Comparison of ENCODE assay signal across 18 mouse cellular contexts in genomic region chr1:42865986-42866385, GRCm38 (mm10). TPM values are rescaled to one million over a fixed set of nuclear protein-coding genes. Genes with fewer than 3 reads are reported as not detected.
DNase-seq lines count a peak whose midpoint lies in the region; ATAC-seq lines count a peak whose summit lies in the region.
"Had no signal": no experiment of that assay in that cellular context is flagged by ENCODE, and none has a peak within 500 bp of the region (broad histone marks: within the 10 kb centered on the region; RNA-seq: fewer than 3 reads in every experiment).

No protein-coding gene starts in this region.

- peak; percentile 68 for DNase-seq in adrenal gland, postnatal 10 days
- no peak for DNase-seq in adrenal gland, postnatal 4 days (ENCODE audit: low spot score in 2 of 2)
- peak; percentile 37 for DNase-seq in NIH3T3 (ENCODE audit: low read depth)
- no peak for DNase-seq in spleen, postnatal 10 days (ENCODE audit: low spot score in 2 of 2)
- no peak for DNase-seq in layer of hippocampus, postnatal 14 days (ENCODE audit: low spot score in 2 of 2)
- no peak for DNase-seq in midbrain, embryonic 11.5 days (ENCODE audit: low spot score, missing footprints)
- DNase-seq: cerebellum, adult 11-12 months; cerebellum, postnatal 36 days; gastrocnemius, postnatal 36 days; midbrain, embryonic 14.5 days; thymus, postnatal 36 days had no signal

- no peak overlapping the region for H3K9ac ChIP-seq in liver, embryonic 15.5 days
- H3K9ac ChIP-seq in midbrain, embryonic 11.5 days (ENCODE audit: low read length) = no peak overlapping the region
- H3K9ac ChIP-seq: embryonic facial prominence, embryonic 13.5 days; heart, embryonic 13.5 days; neural tube, embryonic 12.5 days; stomach, embryonic 15.5 days had no signal

- peaks cover 26% of the 10 kb centered on the region; the same call in 1 of the 2 replicates for H3K36me3 ChIP-seq in liver, embryonic 15.5 days (replicated peaks)
- H3K36me3 ChIP-seq in midbrain, embryonic 11.5 days (ENCODE audit: control insufficient read depth, insufficient read depth, low read length) = no peaks in the 10 kb centered on the region

- WGBS in liver, embryonic 15.5 days (ENCODE audit: insufficient replicate concordance) = 82% methylated on average over 4 of the region's 4 CpGs
- WGBS in midbrain, embryonic 11.5 days = 97% methylated on average over 4 of the region's 4 CpGs

- no peaks in the 10 kb centered on the region for H3K4me1 ChIP-seq in liver, embryonic 15.5 days (replicated peaks)
- H3K4me1 ChIP-seq in midbrain, embryonic 11.5 days (ENCODE audit: control insufficient read depth, insufficient read depth, low read length) = no peaks in the 10 kb centered on the region
- H3K4me1 ChIP-seq: embryonic facial prominence, embryonic 13.5 days; stomach, embryonic 15.5 days had no signal

- H3K4me3 ChIP-seq in liver, embryonic 15.5 days (replicated peaks) = no peak overlapping the region
- no peak overlapping the region for H3K4me3 ChIP-seq in midbrain, embryonic 11.5 days (ENCODE audit: low read depth, low read length)
- H3K4me3 ChIP-seq: embryonic facial prominence, embryonic 13.5 days; heart, embryonic 13.5 days; neural tube, embryonic 12.5 days; stomach, embryonic 15.5 days had no signal

- no peaks in the 10 kb centered on the region for H3K27me3 ChIP-seq in liver, embryonic 15.5 days
- H3K27me3 ChIP-seq in midbrain, embryonic 11.5 days (ENCODE audit: control insufficient read depth, insufficient read depth, low read length) = no peaks in the 10 kb centered on the region
- H3K27me3 ChIP-seq: embryonic facial prominence, embryonic 13.5 days; heart, embryonic 13.5 days; neural tube, embryonic 12.5 days; stomach, embryonic 15.5 days had no signal

- ATAC-seq in liver, embryonic 15.5 days (ENCODE audit: insufficient read depth) = peak; percentile 18; the same call in 1 of the 2 replicates
- peak; percentile 98 for ATAC-seq in megakaryocyte, adult 5-6 weeks (ENCODE audit: poor library complexity, severe bottlenecking)
- no peak for ATAC-seq in midbrain, embryonic 11.5 days (ENCODE audit: low FRiP score)
- ATAC-seq: inflammation-experienced regulatory T-cells, adult 6 months had no signal

- H3K27ac ChIP-seq in liver, embryonic 15.5 days (replicated peaks) = no peak overlapping the region
- no peak overlapping the region for H3K27ac ChIP-seq in midbrain, embryonic 11.5 days (ENCODE audit: low read depth, low read length)
- H3K27ac ChIP-seq: embryonic facial prominence, embryonic 13.5 days; heart, embryonic 13.5 days; neural tube, embryonic 12.5 days; stomach, embryonic 15.5 days had no signal

- H3K4me2 ChIP-seq in liver, embryonic 15.5 days = no peak overlapping the region
- no peak overlapping the region for H3K4me2 ChIP-seq in midbrain, embryonic 11.5 days
- H3K4me2 ChIP-seq: embryonic facial prominence, embryonic 13.5 days; heart, embryonic 13.5 days; neural tube, embryonic 12.5 days; stomach, embryonic 15.5 days had no signal

- H3K9me3 ChIP-seq in liver, embryonic 15.5 days (replicated peaks) = no peaks in the 10 kb centered on the region
- no peaks in the 10 kb centered on the region for H3K9me3 ChIP-seq in midbrain, embryonic 11.5 days (ENCODE audit: control insufficient read depth, low read length)
- H3K9me3 ChIP-seq: embryonic facial prominence, embryonic 13.5 days; heart, embryonic 13.5 days; neural tube, embryonic 12.5 days; stomach, embryonic 15.5 days had no signal

RNA-seq across cellular contexts. Expression of gene Mrps9, which starts 15.0 kb away (rescaled TPM):
- total RNA-seq in adrenal gland, postnatal 10 days (2021) = 10 to 100 TPM; 81.5 to 98.1 TPM
- 10 to 100 TPM; 81.4 to 82.0 TPM for total RNA-seq in adrenal gland, postnatal 4 days (2021)
- polyA plus RNA-seq in liver, embryonic 15.5 days (2015; fragmentation: Nextera tagmentation; extraction: Ambion mirVana) = 23.0 and 24.2 TPM in 2 replicates
- total RNA-seq in megakaryocyte, adult 5-6 weeks (2015) = 34.0 and 42.5 TPM in 2 replicates
- 57.1 and 65.6 TPM in 2 replicates for total RNA-seq in megakaryocyte, adult 5-6 weeks (2017)
- 10 to 100 TPM; 42.0 to 42.2 TPM for total RNA-seq in layer of hippocampus, postnatal 14 days (2021)
- 57.4 and 58.3 TPM in 2 replicates for polyA plus RNA-seq in midbrain, embryonic 11.5 days (2014; fragmentation: Nextera tagmentation; extraction: Ambion mirVana)

Comparison
In these comparisons a context has a peak if more than half of its experiments do, and no peak if none do; other contexts are left out.
1. DNase-seq: peak in adrenal gland, postnatal 10 days (single experiment) and NIH3T3 (single experiment); none in adrenal gland, postnatal 4 days (0 of 2), spleen, postnatal 10 days (0 of 2), layer of hippocampus, postnatal 14 days (0 of 2) and midbrain, embryonic 11.5 days (single experiment).